Mouse (Mus musculus) cortical plate, adult 2 months (tissue): ENCODE results near the gene Glrx. TPM values are rescaled to one million over a fixed set of nuclear protein-coding genes. Genes with fewer than 3 reads are reported as not detected.

Experiments used
- H3K27ac ChIP-seq: fragments of 200-500 bp; 2 replicates; pipeline ENCODE4 v1.5.1; 2012; ENCODE audit warnings: low read length, control low read depth, inconsistent platforms; ENCODE audit not compliant: insufficient read depth
- H3K4me1 ChIP-seq: fragments of 200-500 bp; 2 replicates; pipeline ENCODE4 v1.6.1; 2011; ENCODE audit warnings: low read length; ENCODE audit not compliant: control insufficient read depth, insufficient read depth
- H3K4me3 ChIP-seq: fragments of 200-500 bp; 2 replicates; pipeline ENCODE4 v1.5.1; 2011; ENCODE audit warnings: mild to moderate bottlenecking, low read length, control low read depth; ENCODE audit not compliant: insufficient read depth
- CTCF ChIP-seq: fragments of 200-500 bp; IDR thresholded peaks from 2 replicates; pipeline ENCODE4 v1.5.1; 2011; ENCODE audit warnings: mild to moderate bottlenecking, control low read depth, low read length; ENCODE audit not compliant: insufficient read depth; ENCODE audit errors: extremely low read depth
- POLR2A ChIP-seq: fragments of 200-500 bp; IDR thresholded peaks from 2 replicates; pipeline ENCODE4 v1.6.1; 2011; ENCODE audit warnings: mild to moderate bottlenecking, low read length, control low read depth; ENCODE audit not compliant: insufficient read depth; ENCODE audit errors: extremely low read depth
- polyA plus RNA-seq: library from polyadenylated mRNA; depleted of rRNA; stranded (reverse); fragments of >200 nt; gene quantifications from 2 replicates; pipeline ENCODE4 v1.2.3, GENCODE M21; 2012

Glrx gene
- polyA plus RNA-seq, 1 experiment: 77.0 TPM

GRCm38 (mm10) chr13:75832697-75833096 lies 7.0 kb upstream of the Glrx start:
- Histone ChIP-seq H3K27ac (no peak overlapping the region), H3K4me1 (no peaks in the 10 kb centered on the region), H3K4me3 (no peak overlapping the region)
- TF ChIP-seq CTCF (no peak), POLR2A (no peak)

DNA sequence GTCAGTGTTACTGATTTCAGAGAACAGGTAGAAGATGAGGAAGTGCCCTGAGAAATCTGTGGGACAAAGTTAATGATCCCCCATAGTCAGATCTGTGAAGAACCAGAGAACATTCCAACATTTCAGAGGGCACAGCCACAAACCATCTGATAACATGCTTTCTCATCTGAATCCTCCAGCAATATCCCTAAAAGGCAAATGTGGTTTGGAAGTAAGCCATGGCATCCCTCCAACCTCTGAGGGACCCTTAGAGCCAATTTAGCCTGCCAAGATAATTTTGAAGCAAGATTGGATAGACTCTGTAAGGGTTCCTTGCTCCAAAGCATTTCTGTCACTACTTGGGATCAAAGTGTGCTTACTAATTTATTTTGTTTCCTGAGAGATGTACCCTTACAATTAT lies 6.2 kb upstream of the Glrx start:
- TF ChIP-seq POLR2A (no peak), CTCF (no peak)
- no peak overlapping the region for H3K27ac ChIP-seq
- H3K4me3 ChIP-seq: no peak overlapping the region
- no peaks in the 10 kb centered on the region for H3K4me1 ChIP-seq

DNA sequence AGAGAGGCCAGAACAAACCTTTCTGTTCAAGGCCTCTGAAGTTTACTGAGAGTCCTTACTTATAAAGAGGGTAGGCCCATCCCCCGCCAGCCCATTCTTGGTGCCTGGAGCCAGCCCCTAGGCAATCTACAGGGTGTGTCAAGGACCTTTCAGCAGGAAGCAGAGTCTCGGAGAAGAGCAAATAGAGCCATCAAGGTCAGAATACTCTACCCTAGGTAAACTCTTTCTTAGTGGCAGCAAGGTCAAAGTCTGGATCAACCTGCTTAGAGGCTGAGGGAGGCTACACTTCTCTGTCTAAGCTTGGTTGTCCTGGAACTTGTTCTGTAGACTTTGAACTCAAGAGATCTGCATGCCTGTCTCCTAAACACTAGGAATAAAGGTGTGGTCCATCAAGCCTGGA lies 4.2 kb upstream of the Glrx start:
- peaks cover 1% of the 10 kb centered on the region; the same call in 1 of the 2 replicates for H3K4me1 ChIP-seq
- no peak overlapping the region for H3K4me3 ChIP-seq
- TF ChIP-seq POLR2A: no peak
- TF ChIP-seq CTCF: no peak
- no peak overlapping the region for H3K27ac ChIP-seq

GRCm38 (mm10) chr13:75838506-75838905 lies 1.2 kb upstream of the Glrx start:
- TF ChIP-seq POLR2A (no peak), CTCF (no peak)
- peaks cover 3% of the 10 kb centered on the region; the same call in 1 of the 2 replicates for H3K4me1 ChIP-seq
- H3K27ac ChIP-seq: no peak overlapping the region
- no peak overlapping the region for H3K4me3 ChIP-seq

GRCm38 (mm10) chr13:75840752-75841285 lies 1.2 kb downstream of the Glrx start:
- no peak overlapping the region for H3K27ac ChIP-seq
- H3K4me1 ChIP-seq: peaks cover 3% of the 10 kb centered on the region; the same call in 1 of the 2 replicates
- no peak for TF ChIP-seq CTCF
- no peak for TF ChIP-seq POLR2A
- H3K4me3 ChIP-seq: peak overlapping the region; percentile 82

DNA sequence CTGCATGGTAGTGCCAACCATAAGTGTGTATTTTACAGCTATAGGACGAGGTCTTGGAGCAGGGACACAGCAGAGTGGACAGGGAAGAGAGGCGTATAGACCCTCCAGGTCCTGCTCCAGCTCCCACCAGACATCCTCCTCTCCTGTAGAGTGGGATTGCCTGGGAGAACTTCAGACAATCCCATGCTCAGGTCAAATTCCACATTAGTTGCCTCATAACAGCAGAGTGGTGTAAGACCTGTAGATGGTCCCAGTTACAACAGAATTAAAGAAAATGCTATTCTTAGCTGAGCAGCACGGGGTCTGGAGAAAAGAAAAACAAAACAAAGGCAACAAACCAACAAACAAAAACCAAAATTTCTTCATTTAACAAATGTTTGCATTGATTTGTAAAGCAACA lies 2.3 kb downstream of the Glrx start:
- peaks cover 3% of the 10 kb centered on the region; the same call in 1 of the 2 replicates for H3K4me1 ChIP-seq
- peak overlapping the region; percentile 82 for H3K4me3 ChIP-seq
- H3K27ac ChIP-seq: no peak overlapping the region
- TF ChIP-seq POLR2A: no peak
- no peak for TF ChIP-seq CTCF

DNA sequence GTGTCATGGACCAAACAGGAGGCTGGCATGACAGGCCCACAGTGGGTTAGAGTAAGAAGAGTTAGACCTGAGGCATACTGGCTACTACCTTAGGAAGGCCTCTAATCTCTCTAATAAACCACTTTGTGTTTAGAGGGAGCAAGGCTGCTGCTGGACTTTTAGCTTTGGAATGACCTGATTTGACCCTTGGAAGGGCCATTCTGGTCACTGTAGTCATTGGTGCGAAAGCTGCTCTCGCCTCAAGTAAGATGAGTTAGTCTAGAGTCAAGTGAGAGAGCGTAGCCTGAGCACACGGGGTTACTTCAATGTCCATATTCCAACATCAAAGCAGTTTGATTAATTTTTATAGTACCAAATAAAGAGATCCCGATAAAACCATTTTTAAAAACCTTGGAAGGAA lies 3.7 kb downstream of the Glrx start:
- Histone ChIP-seq H3K4me1 (peaks cover 3% of the 10 kb centered on the region; the same call in 1 of the 2 replicates), H3K4me3 (no peak overlapping the region), H3K27ac (no peak overlapping the region)
- TF ChIP-seq CTCF: no peak
- no peak for TF ChIP-seq POLR2A

DNA sequence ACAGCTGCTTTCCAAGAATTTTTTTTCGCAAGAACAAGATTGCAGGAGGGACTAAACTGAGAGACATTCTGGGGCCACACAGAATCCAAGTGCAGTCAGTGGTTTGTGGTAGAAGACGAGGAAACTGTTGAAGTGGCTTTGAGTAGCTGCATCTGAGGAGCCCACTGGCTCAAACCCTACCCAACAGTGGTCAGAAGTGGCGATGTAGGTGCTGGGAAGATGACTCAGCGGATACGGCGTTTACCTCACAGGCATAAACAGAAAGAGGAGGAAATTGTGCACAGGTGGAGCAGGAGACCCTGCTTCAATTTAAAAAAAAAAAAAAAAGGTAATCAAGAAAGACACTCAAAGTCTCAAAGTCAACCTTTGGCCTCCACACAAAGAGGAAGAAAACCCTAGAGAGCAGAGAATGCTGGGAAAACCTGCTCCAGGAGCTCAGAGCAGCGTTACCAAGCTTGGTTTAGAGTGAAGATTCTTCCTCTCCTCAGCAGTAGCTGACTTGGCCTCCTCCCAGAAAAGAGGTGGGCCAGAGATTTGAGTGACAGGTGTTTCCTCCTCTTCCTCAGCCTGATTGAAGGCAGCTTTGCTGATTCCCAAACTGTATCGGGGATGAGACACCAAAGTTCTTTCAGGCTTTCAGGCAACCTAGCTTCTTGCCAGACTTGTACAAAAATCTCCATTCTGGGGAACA lies 4.5 kb downstream of the Glrx start:
- no peak overlapping the region for H3K4me3 ChIP-seq
- peaks cover 3% of the 10 kb centered on the region; the same call in 1 of the 2 replicates for H3K4me1 ChIP-seq
- no peak for TF ChIP-seq CTCF
- no peak for TF ChIP-seq POLR2A
- no peak overlapping the region for H3K27ac ChIP-seq

- Histone ChIP-seq H3K4me1 (peaks cover 2% of the 10 kb centered on the region; the same call in 1 of the 2 replicates), H3K4me3 (no peak overlapping the region), H3K27ac (no peak overlapping the region)
- TF ChIP-seq CTCF: no peak
- no peak for TF ChIP-seq POLR2A
Observed at GRCm38 (mm10) chr13:75844833-75845518, 5.3 kb downstream of the Glrx start.
